Mouse (Mus musculus): ENCODE measurements around the gene Neto2.

DNA sequence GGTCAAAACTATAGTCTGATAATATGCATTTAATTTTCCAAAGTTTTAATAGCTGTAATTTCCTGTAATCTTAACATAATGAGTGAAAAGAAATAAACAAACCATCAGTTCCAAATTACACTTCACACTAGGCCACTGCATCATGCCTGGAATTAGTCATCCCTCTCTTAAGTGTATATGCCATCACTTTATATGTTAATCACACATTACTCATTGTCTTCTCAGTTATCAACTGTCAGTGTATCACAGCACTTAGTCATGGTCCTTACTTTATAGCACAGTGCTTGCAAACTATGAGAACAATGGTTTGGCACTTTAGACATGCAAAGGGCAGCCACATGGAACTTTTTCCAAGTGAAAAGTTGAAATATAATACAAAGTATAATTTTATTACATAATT is 52.2 kb downstream of the Neto2 start:
- TF ChIP-seq CTCF (conservative IDR thresholded peaks at IDR 0.05 in 1 of 2, IDR thresholded peaks at IDR 0.05 in 1 of 2; ENCODE audit: low read depth in 2 of 2, low read length in 2 of 2) (no peak), USF1 (IDR thresholded peaks at IDR 0.05; ENCODE audit: low read depth, low read length) (no peak), POLR2A (IDR thresholded peaks at IDR 0.05; ENCODE audit: low read depth, low read length) (no peak), TBP (conservative IDR thresholded peaks at IDR 0.05; ENCODE audit: low read depth, low read length) (no peak)

Data from CH12.LX (cell line).